Mouse (Mus musculus) heart, adult 18-20 months (tissue): ENCODE results near the gene Col9a2. TPM values are rescaled to one million over a fixed set of nuclear protein-coding genes. Genes with fewer than 3 reads are reported as not detected.

Experiments
- DNase-seq, 2 experiments: peaks; one replicate each; pipeline ENCODE4 v3.0.0; 2021 to 2022; ENCODE audit warnings: mixed read lengths in 1 of 2
- total RNA-seq, 2 experiments: library from RNA; stranded (reverse); gene quantifications; 2 replicates each; pipeline ENCODE4 v1.2.3; 2021

Col9a2 gene
- total RNA-seq, 2 experiments from 2014 or later, result 0.41 TPM; not detected in 1

DNA sequence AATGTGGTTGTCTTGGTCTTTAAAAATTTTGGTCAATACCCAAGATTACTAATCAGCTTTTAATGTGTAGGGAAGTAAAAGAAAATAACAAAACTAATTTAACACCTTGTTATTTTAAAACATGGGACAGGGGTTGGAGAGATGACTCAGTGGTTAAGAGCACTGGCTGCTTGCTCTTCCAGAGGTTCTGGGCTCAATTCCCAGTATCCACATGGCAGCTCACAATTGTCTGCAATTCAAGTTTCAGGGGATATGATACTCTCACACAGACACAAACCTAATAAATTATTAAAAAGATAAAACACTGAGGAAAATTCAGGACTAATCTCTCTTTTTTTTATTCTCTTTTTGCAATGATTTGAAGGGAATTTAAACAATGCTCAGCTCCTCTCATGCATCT, 45.3 kb downstream of the Col9a2 start:
- no peak for DNase-seq

DNA sequence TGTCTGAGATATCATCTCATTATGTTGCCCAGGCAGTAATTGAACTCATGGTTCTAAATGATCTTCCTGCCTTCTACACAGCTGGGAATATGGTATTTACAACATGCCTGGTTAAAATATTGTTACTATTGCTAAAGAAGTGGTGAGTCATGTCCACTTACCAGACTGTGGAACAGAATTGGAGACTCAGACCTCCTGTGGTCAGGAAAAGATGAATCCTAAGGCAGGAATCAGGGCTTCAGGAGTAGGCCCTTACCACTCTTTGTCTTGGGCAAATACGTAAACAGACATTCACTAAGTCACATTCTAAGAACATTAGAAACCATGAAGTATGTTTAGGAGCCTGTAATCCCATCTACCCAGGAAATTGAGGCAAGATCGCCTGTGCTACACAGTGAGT, 49.5 kb downstream of the Col9a2 start:
- DNase-seq, result no peak

DNA sequence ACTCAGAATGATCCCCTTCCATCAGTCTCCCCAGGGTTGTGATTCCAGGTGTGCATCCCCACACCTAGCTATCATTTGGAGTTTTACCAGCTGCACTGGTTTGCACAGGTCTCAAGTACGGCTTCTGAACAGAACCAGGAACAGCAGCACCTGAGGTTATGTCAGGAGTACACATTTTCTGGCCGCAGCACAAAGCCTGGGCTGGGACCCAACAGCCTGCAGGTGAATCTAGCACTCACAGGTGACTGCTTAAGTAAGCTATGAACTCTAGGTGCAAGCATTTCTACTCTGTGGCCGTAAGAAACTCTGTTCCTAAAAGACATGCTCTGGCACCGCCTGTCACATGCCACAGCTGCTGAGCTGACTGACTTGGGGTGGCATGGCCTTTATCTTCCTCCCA, 51.0 kb downstream of the Col9a2 start:
- DNase-seq, result no peak

DNA sequence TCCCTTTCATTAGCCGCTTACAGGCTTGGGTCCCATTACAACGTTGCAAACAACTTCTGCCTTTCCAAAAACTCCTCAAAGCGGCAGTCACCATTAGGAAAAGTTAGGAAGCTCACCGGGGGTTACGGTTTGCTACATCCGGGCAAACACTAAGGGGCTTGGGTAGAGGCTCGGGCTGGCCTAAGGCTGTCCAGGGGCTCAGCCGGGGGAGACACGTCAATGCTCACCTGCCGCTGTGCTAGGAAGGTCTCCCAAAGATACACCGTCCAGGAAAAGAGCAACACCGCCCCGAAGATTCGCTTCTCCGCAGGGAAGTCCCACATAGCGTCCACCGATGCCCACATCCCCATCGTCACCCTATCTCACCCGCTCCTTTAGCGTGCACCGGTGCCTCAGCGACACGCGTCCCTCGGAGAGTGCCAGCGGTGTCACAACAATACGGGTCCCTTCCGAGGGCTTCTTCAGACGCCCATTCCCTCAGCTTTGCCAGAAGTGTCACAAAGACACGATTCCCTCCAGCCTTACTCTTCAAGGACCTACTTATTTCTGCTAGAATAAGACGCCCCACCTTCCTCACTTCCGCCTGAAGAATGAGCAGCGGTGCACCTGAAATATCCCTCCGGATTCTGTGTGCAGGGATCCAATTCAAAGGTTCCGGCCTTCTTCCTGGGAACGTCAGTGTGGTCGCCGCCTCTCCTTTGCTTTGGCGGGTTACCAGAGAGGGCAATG, 58.6 kb downstream of the Col9a2 start, which contains the start of gene Zmpste24:
Gene Zmpste24, minus strand, starts transcription at position 592 of the 729 bp plus-strand sequence.
- DNase-seq, result peak; percentile 82 to 92

DNA sequence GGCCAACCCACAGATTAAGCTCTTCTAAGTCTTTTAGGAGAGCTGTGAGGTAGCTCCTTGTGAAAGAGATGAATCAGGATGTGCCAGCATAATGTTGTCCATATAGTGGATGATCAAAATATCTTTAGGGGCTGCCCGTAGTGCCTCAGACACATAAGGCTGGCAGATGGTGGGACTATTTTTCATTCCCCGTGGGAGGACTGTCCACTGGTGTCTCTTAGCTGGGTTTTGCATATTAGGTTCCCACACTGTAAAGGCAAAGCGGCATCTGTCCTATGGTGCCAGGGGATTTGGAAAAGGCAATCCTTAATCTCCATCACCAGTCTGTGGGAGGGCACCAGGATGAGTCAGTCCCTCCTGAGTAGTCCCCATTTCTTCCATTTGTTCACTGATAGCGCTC, 64.1 kb downstream of the Col9a2 start:
- DNase-seq, result no peak

Other genes starting within 250 kb of the Col9a2 start
- gene Nfyc, start 207.8 kb upstream of the Col9a2 start, total RNA-seq, result 10 to 100 TPM; 39.5 to 42.6 TPM
- under 1 TPM in 1 of 2 experiments, not detected in 1; 0.05 TPM for gene Rims3, start 184.6 kb upstream of the Col9a2 start, total RNA-seq
- gene Exo5, start 114.4 kb upstream of the Col9a2 start, total RNA-seq, result 1 to 10 TPM; 1.9 to 2.0 TPM
- 1 to 10 TPM in 1 of 2 experiments, under 1 TPM in 1; 0.75 to 1.1 TPM for gene Zfp69, start 87.7 kb upstream of the Col9a2 start, total RNA-seq
- 10 to 100 TPM; 43.8 to 51.5 TPM for gene Smap2, start 22.1 kb upstream of the Col9a2 start, total RNA-seq
- gene Zmpste24, start 58.9 kb downstream of the Col9a2 start, total RNA-seq, result 10 to 100 TPM; 24.5 TPM
- gene Tmco2, start 69.8 kb downstream of the Col9a2 start, total RNA-seq, result not detected
- 1 to 10 TPM; 8.8 to 9.1 TPM for gene Rlf, start 175.7 kb downstream of the Col9a2 start, total RNA-seq